Mouse (Mus musculus) heart, embryonic 16.5 days (tissue): Measurements from ENCODE around the gene Iqgap3. TPM values are rescaled to one million over a fixed set of nuclear protein-coding genes. Genes with fewer than 3 reads are reported as not detected.

Experiments used
- ATAC-seq: fragments of 200-750 bp; cut with Nextera tagmentation; replicated peaks from 2 replicates; pipeline ENCODE4 v1.8.0; 2017; ENCODE audit warnings: moderate number of reproducible peaks; ENCODE audit not compliant: insufficient read depth, low FRiP score; ENCODE audit errors: extremely low read depth
- H3K27ac ChIP-seq: fragments of 300-500 bp; sonication (generic); 2 replicates; pipeline ENCODE4 v1.5.1; 2014; ENCODE audit warnings: mild to moderate bottlenecking, low read length, control low read depth, moderate library complexity
- H3K27me3 ChIP-seq: fragments of 300-500 bp; sonication (generic); 2 replicates; pipeline ENCODE4 v1.6.1; 2014; ENCODE audit warnings: low read length, mixed read lengths; ENCODE audit not compliant: control insufficient read depth, insufficient read depth
- H3K36me3 ChIP-seq: fragments of 300-500 bp; sonication (generic); 2 replicates; pipeline ENCODE4 v1.6.1; 2014; ENCODE audit not compliant: control insufficient read depth, insufficient read depth
- H3K4me1 ChIP-seq: fragments of 300-500 bp; sonication (generic); 2 replicates; pipeline ENCODE4 v1.6.1; 2014; ENCODE audit warnings: low read length, mixed read lengths; ENCODE audit not compliant: control insufficient read depth, insufficient read depth
- H3K4me2 ChIP-seq: fragments of 300-500 bp; sonication (generic); 2 replicates; pipeline ENCODE4 v1.6.1; 2014; ENCODE audit warnings: low read depth, mild to moderate bottlenecking, control low read depth, low read length
- H3K4me3 ChIP-seq: fragments of 300-500 bp; sonication (generic); 2 replicates; pipeline ENCODE4 v1.5.1; 2014; ENCODE audit warnings: mild to moderate bottlenecking, control low read depth, low read length
- H3K9ac ChIP-seq: fragments of 300-500 bp; sonication (generic); 2 replicates; pipeline ENCODE4 v1.6.1; 2014; ENCODE audit warnings: low read length, control low read depth
- H3K9me3 ChIP-seq: fragments of 300-500 bp; sonication (generic); replicated peaks from 2 replicates; pipeline ENCODE4 v1.6.1; 2016; ENCODE audit warnings: low read length; ENCODE audit not compliant: control insufficient read depth
- WGBS: fragments of 180-500 bp; shearing (Covaris S2); extraction: QIAGEN DNeasy Blood & Tissue Kit; methylation state at CpG from one replicate; pipeline ENCODE4 v1.1.7; 2014; 5-methylcytosine and 5-hydroxymethylcytosine counted together
- polyA plus RNA-seq: library from polyadenylated mRNA; unstranded; fragments of >200 nt; fragmentation: Nextera tagmentation; extraction: Ambion mirVana; gene quantifications from 2 replicates; pipeline ENCODE4 v1.2.1, GENCODE M21; 2015

The Iqgap3 gene
- polyA plus RNA-seq, 1 experiment from 2014 or later: 23.6 TPM

DNA sequence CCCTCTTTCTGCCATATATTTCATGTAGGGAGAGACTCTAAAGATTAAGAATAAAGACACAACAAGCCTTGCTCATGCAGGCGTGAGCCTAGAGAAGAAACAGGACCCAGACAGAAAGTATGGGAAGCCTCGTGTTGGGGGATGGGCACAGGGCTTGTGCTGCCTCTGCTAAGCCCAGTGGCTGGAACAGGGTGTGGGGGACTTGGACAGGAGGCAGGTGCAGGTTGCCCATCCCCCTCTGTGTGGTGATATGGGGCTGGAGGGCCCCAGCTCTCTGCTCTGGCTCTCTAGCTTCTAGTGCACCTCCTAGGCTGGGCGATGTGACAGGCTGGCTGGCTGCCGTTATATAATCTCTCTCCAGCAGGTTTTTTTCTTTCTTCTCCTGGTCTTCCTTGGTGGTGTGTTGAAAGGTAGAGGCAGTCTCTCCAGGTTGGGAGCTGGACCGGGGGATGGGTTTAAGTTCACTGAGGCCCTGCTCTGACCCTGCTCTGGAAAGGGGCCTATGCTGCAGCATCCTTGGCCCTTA lies 62.3 kb downstream of the Iqgap3 start:
- Histone ChIP-seq H3K4me2 (peak overlapping the region; percentile 86), H3K27me3 (no peaks in the 10 kb centered on the region), H3K27ac (peak overlapping the region; percentile 100), H3K9ac (peak overlapping the region; percentile 99), H3K36me3 (no peaks in the 10 kb centered on the region), H3K9me3 (no peaks in the 10 kb centered on the region), H3K4me1 (peaks cover 77% of the 10 kb centered on the region), H3K4me3 (peak overlapping the region; percentile 95)
- 8% methylated on average over 5 of the region's 5 CpGs for WGBS
- ATAC-seq: no peak

DNA sequence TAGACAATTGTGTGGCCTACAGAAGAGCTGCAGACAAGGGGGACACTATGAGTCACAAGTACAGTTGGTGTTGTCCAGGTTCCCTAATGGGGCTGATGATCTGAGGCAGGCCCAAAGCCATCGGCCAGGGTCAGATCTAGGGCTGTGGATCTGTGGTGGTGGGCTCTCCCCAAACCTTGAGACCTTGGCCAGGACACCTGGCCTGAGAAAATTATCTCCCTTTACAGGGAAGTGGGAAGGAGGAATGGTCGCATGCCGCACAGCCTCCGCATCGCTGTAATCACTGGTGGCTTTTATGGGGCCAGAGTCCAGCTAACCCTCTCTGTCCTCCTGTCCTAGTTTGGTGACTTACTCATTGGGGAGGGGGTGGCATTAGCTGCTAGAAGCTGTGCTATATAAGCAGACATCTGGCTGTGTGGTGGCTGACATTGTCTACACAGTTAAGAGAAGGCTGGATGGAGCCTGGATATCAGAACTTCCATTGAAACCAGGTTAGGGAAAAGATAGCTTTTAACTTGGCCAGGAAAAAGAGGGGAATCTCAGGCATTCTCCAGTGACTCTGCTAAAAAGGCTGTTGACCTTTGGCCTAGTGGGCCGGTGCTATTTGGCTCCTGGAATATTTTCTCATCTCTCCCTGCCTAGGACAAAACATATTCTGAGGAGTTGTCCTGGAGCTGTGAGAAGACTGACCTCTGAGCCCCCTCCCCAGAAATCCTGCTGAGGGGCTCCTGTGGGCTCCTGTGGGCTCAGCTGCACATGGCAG lies 63.1 kb downstream of the Iqgap3 start:
- Histone ChIP-seq H3K27me3 (no peaks in the 10 kb centered on the region), H3K9ac (peak overlapping the region; percentile 99), H3K4me1 (peaks cover 77% of the 10 kb centered on the region), H3K4me3 (peak overlapping the region; percentile 95), H3K36me3 (no peaks in the 10 kb centered on the region), H3K9me3 (no peaks in the 10 kb centered on the region), H3K27ac (peak overlapping the region; percentile 100), H3K4me2 (peak overlapping the region; percentile 86)
- no peak for ATAC-seq
- 30% methylated on average over 6 of the region's 6 CpGs for WGBS

DNA sequence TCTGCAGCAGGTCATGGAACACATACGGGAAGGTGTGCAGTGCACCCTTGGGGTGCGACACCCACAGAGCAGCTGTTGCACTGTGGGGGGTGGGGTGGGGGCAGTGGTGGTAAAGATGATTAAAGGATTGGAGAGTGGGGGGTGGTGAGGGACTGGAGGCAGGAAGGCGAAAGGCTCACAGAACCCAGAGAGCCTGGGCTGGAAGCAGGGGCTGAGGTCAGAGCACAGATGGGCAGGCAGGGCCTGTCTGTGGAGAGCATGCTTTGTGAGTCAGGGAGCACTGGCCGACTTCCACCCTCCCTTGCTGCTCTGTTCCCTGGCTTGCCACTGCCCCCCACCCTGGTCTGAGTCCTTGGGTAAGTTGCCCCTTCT lies 63.6 kb downstream of the Iqgap3 start:
- Histone ChIP-seq H3K27ac (peak overlapping the region; percentile 100), H3K4me2 (peak overlapping the region; percentile 86), H3K4me1 (peaks cover 77% of the 10 kb centered on the region), H3K4me3 (peak overlapping the region; percentile 95), H3K27me3 (no peaks in the 10 kb centered on the region), H3K9ac (peak overlapping the region; percentile 99), H3K36me3 (no peaks in the 10 kb centered on the region), H3K9me3 (no peaks in the 10 kb centered on the region)
- WGBS: 11% methylated on average over 4 of the region's 4 CpGs
- no peak for ATAC-seq

DNA sequence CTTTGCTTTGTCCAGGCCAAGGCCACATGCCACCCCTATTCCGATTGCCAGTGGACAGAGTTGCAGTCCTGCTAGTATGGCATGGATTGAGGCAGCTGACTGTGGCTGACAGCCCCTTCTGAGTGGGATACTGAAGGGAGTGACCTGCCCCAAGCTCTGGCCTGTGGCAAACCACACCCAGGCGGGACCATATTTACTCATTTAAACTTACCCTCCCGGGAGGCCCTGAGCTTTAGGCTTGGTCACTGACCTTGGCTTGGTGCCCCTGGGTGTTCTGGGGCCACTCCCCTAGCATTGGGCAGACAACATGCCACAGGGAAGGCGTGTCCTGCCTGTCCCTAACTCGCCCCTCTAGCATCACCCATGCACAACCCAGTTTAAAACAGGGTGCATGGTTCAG lies 64.2 kb downstream of the Iqgap3 start:
- peak overlapping the region; percentile 100 for H3K27ac ChIP-seq
- peak overlapping the region; percentile 95 for H3K4me3 ChIP-seq
- 43% methylated on average over 5 of the region's 5 CpGs for WGBS
- H3K9me3 ChIP-seq: no peaks in the 10 kb centered on the region
- peaks cover 77% of the 10 kb centered on the region for H3K4me1 ChIP-seq
- H3K36me3 ChIP-seq: no peaks in the 10 kb centered on the region
- peak overlapping the region; percentile 86 for H3K4me2 ChIP-seq
- no peak for ATAC-seq
- H3K9ac ChIP-seq: peak overlapping the region; percentile 99
- H3K27me3 ChIP-seq: no peaks in the 10 kb centered on the region

DNA sequence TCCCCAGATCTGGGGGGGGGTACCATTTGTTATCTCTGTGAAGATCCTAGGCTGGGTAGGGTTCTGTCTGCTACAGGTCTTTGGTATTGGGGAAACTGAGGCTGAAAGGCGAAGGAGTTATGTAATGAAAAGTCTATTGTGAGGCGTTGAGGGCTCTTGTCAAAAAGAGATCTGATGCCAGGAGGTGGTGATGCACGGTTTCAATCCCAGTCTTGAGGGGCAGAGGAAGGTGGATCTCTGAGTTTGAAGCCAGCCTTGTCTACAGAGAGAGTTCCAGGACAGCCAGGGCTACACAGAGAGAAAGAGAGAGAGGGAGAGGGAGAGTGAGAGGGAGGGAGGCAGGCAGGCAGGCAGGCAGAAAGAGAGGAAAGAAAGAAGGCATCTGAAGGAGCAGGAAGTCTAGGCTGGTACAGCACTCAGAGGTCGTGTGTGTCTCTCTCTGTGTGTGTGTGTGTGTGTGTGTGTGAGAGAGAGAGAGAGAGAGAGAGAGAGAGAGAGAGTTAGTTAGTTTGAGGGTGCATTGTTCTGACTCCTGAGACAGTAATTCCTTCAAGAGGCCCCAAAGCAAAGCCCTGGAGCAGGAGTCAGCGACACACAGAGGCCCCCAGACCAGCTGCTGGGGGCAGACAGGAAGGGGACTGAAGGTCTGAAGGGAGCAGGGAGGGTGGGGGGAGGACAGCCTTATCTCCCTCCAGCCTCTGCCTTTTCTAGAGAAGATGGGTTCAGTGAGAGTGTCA lies 64.8 kb downstream of the Iqgap3 start:
- H3K4me2 ChIP-seq: peak overlapping the region; percentile 86
- peaks cover 78% of the 10 kb centered on the region for H3K4me1 ChIP-seq
- peak overlapping the region; percentile 100 for H3K27ac ChIP-seq
- H3K27me3 ChIP-seq: no peaks in the 10 kb centered on the region
- peak overlapping the region; percentile 95 for H3K4me3 ChIP-seq
- peak overlapping the region; percentile 99 for H3K9ac ChIP-seq
- 28% methylated on average over 5 of the region's 5 CpGs for WGBS
- ATAC-seq: no peak
- H3K36me3 ChIP-seq: no peaks in the 10 kb centered on the region
- no peaks in the 10 kb centered on the region for H3K9me3 ChIP-seq

DNA sequence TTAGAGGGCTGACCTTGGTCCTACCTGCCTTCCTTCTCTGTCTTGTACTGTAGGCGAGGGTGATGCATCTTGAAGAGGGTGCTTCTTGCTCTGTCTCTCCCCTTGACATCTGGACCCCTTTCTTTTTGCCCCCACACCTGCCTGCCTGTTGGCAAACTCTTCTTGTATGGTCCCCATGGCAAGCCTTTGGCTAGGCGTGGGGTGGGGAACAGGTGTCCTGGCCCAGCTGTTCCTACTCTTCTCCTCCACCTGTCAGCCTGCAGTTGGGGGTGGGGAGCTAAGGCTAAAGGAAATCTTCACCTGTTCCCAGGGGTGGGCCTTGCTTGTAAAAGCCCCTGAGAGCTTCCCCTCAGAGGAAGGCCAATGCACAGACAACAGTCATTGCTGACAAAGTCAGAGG lies 65.7 kb downstream of the Iqgap3 start:
- H3K4me3 ChIP-seq: no peak overlapping the region
- ATAC-seq: no peak
- H3K36me3 ChIP-seq: no peaks in the 10 kb centered on the region
- no peak overlapping the region for H3K4me2 ChIP-seq
- H3K9ac ChIP-seq: peak overlapping the region; percentile 25
- H3K27ac ChIP-seq: peak overlapping the region; percentile 100
- 82% methylated on average over 2 of the region's 2 CpGs for WGBS
- peaks cover 83% of the 10 kb centered on the region for H3K4me1 ChIP-seq
- H3K9me3 ChIP-seq: no peaks in the 10 kb centered on the region
- no peaks in the 10 kb centered on the region for H3K27me3 ChIP-seq

DNA sequence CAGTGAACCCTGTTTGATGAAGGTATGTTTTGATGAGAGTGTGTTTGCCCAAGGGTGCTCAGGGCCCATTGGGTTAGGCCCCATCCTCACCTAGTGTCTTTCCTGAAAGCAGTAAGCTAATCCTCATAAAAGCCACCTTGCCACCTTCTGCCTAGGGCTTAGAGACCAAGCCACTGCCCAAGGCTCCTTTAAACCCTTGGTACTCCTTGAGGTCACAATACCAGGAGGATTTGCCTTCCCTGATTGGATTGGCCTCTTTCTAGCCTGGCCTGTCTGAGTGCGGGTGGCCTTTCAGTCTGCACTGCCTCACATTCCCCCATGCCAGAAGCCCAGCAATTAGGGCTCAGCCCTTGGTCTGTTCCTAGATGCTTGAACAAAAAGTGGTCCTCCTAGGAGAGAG lies 66.1 kb downstream of the Iqgap3 start:
- no peaks in the 10 kb centered on the region for H3K9me3 ChIP-seq

DNA sequence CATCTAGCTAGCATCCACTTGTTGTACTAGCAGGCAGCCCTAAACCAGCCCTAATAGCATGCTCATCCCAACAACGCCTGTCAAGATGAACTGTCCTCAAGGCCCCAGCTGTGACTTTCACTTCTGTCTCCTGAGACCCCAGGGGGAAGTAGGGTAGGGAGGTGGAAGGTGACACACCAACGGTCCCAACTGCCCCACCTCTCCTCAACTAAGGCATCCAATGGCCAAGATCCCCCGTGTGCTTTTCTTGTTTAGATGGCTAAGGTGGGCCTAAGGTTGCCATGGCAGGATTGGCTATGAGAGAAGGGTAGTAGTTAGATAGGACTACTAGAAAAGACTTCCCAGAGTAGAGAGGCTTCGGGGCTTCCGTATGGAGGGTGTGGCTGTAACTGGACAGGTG lies 66.6 kb downstream of the Iqgap3 start:
- Histone ChIP-seq H3K27me3 (no peaks in the 10 kb centered on the region), H3K9ac (peak overlapping the region; percentile 80; the same call in 1 of the 2 replicates), H3K36me3 (no peaks in the 10 kb centered on the region), H3K4me3 (no peak overlapping the region), H3K4me1 (peaks cover 83% of the 10 kb centered on the region), H3K27ac (peak overlapping the region; percentile 100), H3K9me3 (no peaks in the 10 kb centered on the region), H3K4me2 (peak overlapping the region; percentile 77)
- ATAC-seq: no peak
- 67% methylated on average over 5 of the region's 5 CpGs for WGBS

More for the DNA sequence above, 66.1 kb downstream of the Iqgap3 start:
- Histone ChIP-seq H3K4me1 (peaks cover 83% of the 10 kb centered on the region), H3K36me3 (no peaks in the 10 kb centered on the region), H3K27ac (peak overlapping the region; percentile 100), H3K4me2 (peak overlapping the region; percentile 17; the same call in 1 of the 2 replicates), H3K9ac (peak overlapping the region; percentile 25), H3K4me3 (no peak overlapping the region), H3K27me3 (no peaks in the 10 kb centered on the region)
- no peak for ATAC-seq
- 60% methylated on average over 1 of the region's 1 CpGs for WGBS
